9 mouse cellular contexts compared by ENCODE assay signal in genomic region chr10:128613154-128613440, GRCm38 (mm10). TPM values are rescaled to one million over a fixed set of nuclear protein-coding genes. Genes with fewer than 3 reads are reported as not detected.
DNase-seq lines count a peak whose midpoint lies in the region; ATAC-seq and TF ChIP-seq lines count a peak whose summit lies in the region.
"Had no signal": no experiment of that assay in that cellular context is flagged by ENCODE, and none has a peak within 500 bp of the region (broad histone marks: within the 10 kb centered on the region; RNA-seq: fewer than 3 reads in every experiment).

No protein-coding gene starts in this region.

- TF ChIP-seq EP300 in liver, embryonic 14.5 days (IDR thresholded peaks at IDR 0.05; ENCODE audit: low read depth): no peak

- no peak overlapping the region for H3K27ac ChIP-seq in heart, embryonic 15.5 days
- no peak overlapping the region for H3K27ac ChIP-seq in liver, embryonic 14.5 days
- H3K27ac ChIP-seq: macrophage had no signal

- TF ChIP-seq CTCF in liver, embryonic 14.5 days (IDR thresholded peaks at IDR 0.05; ENCODE audit: low read depth): no peak

- no peak for DNase-seq in heart, postnatal 25 days (ENCODE audit: low spot score)
- DNase-seq in CD4-positive helper T cell, adult 2 months (ENCODE audit: low read depth, low spot score): peak; percentile 67
- DNase-seq in liver, embryonic 14.5 days (ENCODE audit: low read depth in 3 of 3, low spot score in 3 of 3): no peak
- no peak for DNase-seq in right cerebral cortex, adult 2 months (ENCODE audit: low spot score in 2 of 2)
- no peak for DNase-seq in c-Kit-positive CD71-positive TER-119-positive erythroid progenitor cells, embryonic 14.5 days (ENCODE audit: low spot score)
- no peak for DNase-seq in left cerebral cortex, adult 18-20 months (ENCODE audit: low spot score in 2 of 2)

- H3K9me3 ChIP-seq in heart, embryonic 15.5 days (replicated peaks): no peaks in the 10 kb centered on the region
- no peaks in the 10 kb centered on the region for H3K9me3 ChIP-seq in liver, embryonic 14.5 days (ENCODE audit: control insufficient read depth, low read length)

- H3K9ac ChIP-seq in heart, embryonic 15.5 days: no peak overlapping the region
- no peak overlapping the region for H3K9ac ChIP-seq in liver, embryonic 14.5 days (replicated peaks)

- intact Hi-C loops in heart, postnatal 25 days (cut with DNase I): loop anchor here (2.0 kb wide), 1 partner anchor 60 kb away; no protein-coding TSS in a partner anchor

- ATAC-seq in heart, embryonic 15.5 days (replicated peaks; ENCODE audit: insufficient number of reproducible peaks, insufficient read depth, low FRiP score, low read depth): no peak
- peak; percentile 20; the same call in 1 of the 2 replicates for ATAC-seq in common myeloid progenitor, adult 5-6 weeks (replicated peaks; ENCODE audit: low read depth, poor library complexity, severe bottlenecking)
- ATAC-seq in liver, embryonic 14.5 days (ENCODE audit: insufficient read depth): peak; percentile 40

- H3K36me3 ChIP-seq in heart, embryonic 15.5 days: no peaks in the 10 kb centered on the region
- no peaks in the 10 kb centered on the region for H3K36me3 ChIP-seq in liver, embryonic 14.5 days (replicated peaks; ENCODE audit: control insufficient read depth, insufficient read depth, low read depth)

- H3K4me3 ChIP-seq in heart, embryonic 15.5 days: no peak overlapping the region
- H3K4me3 ChIP-seq in liver, embryonic 14.5 days (ENCODE audit: insufficient read depth in 1 of 2, low read depth in 2 of 2, low read length in 2 of 2): no peak overlapping the region

- H3K4me1 ChIP-seq in heart, embryonic 15.5 days (replicated peaks): peaks cover 3% of the 10 kb centered on the region; the same call in 1 of the 2 replicates
- peaks cover 0 to 3% of the 10 kb centered on the region in 2 experiments; a peak in 2 of 4 replicates for H3K4me1 ChIP-seq in liver, embryonic 14.5 days (replicated peaks; ENCODE audit: control insufficient read depth in 2 of 2, insufficient read depth in 2 of 2, low read length in 1 of 2)

- H3K4me2 ChIP-seq in heart, embryonic 15.5 days: 0 out of 2 replicates have a peak overlapping the region, but pooled peaks have one; percentile 16
- peak overlapping the region; percentile 34; the same call in 1 of the 2 replicates for H3K4me2 ChIP-seq in liver, embryonic 14.5 days (ENCODE audit: low read depth)

- WGBS in heart, embryonic 15.5 days: 34% methylated on average over 6 of the region's 6 CpGs
- WGBS in liver, embryonic 14.5 days (ENCODE audit: insufficient replicate concordance): 32% methylated on average over 6 of the region's 6 CpGs

- no peaks in the 10 kb centered on the region for H3K27me3 ChIP-seq in heart, embryonic 15.5 days
- H3K27me3 ChIP-seq in liver, embryonic 14.5 days (ENCODE audit: control insufficient read depth, insufficient read depth, low read length): no peaks in the 10 kb centered on the region; the same call in 1 of the 2 replicates

RNA-seq across cellular contexts. Expression of gene Rps26, which starts 13.4 kb away (rescaled TPM):
- polyA plus RNA-seq in heart, embryonic 15.5 days (2015; fragmentation: Nextera tagmentation; extraction: Ambion mirVana): 359 and 409 TPM in 2 replicates
- 100 to 1,000 TPM; 253 to 266 TPM for total RNA-seq in heart, postnatal 25 days (2021)
- 1,052 and 1,471 TPM in 2 replicates for total RNA-seq in common myeloid progenitor, adult 5-6 weeks (2017)
- 867 and 921 TPM in 2 replicates for polyA plus RNA-seq in liver, embryonic 14.5 days (2012; rRNA removed)
- 643 and 646 TPM in 2 replicates for polyA plus RNA-seq in liver, embryonic 14.5 days (2014; fragmentation: Nextera tagmentation; extraction: Ambion mirVana)
- 100 to 1,000 TPM; 232 to 257 TPM for total RNA-seq in left cerebral cortex, adult 18-20 months (2021)

RNA-seq across cellular contexts. Expression of gene Erbb3, which starts 23.6 kb away (rescaled TPM):
- 3.4 and 5.0 TPM in 2 replicates for polyA plus RNA-seq in heart, embryonic 15.5 days (2015; fragmentation: Nextera tagmentation; extraction: Ambion mirVana)
- total RNA-seq in heart, postnatal 25 days (2021): 1 to 10 TPM; 8.3 to 8.6 TPM
- 1.0 and 1.8 TPM in 2 replicates for total RNA-seq in common myeloid progenitor, adult 5-6 weeks (2017)
- 1.3 and 1.4 TPM in 2 replicates for polyA plus RNA-seq in liver, embryonic 14.5 days (2012; rRNA removed)
- polyA plus RNA-seq in liver, embryonic 14.5 days (2014; fragmentation: Nextera tagmentation; extraction: Ambion mirVana): 1.1 and 1.5 TPM in 2 replicates
- 1 to 10 TPM; 5.1 to 5.2 TPM for total RNA-seq in left cerebral cortex, adult 18-20 months (2021)

RNA-seq across cellular contexts. Expression of gene Ikzf4, which starts 32.7 kb away (rescaled TPM):
- 1.3 and 1.4 TPM in 2 replicates for polyA plus RNA-seq in heart, embryonic 15.5 days (2015; fragmentation: Nextera tagmentation; extraction: Ambion mirVana)
- total RNA-seq in heart, postnatal 25 days (2021): 1 to 10 TPM in 1 of 2 experiments, under 1 TPM in 1; 0.52 to 1.2 TPM
- not detected in 2 replicates for total RNA-seq in common myeloid progenitor, adult 5-6 weeks (2017)
- 0.13 and 0.18 TPM in 2 replicates for polyA plus RNA-seq in liver, embryonic 14.5 days (2012; rRNA removed)
- polyA plus RNA-seq in liver, embryonic 14.5 days (2014; fragmentation: Nextera tagmentation; extraction: Ambion mirVana): 0.05 TPM in 1 of 2 replicates, not detected in the other
- total RNA-seq in left cerebral cortex, adult 18-20 months (2021): 10 to 100 TPM; 12.8 to 17.6 TPM
- polyA plus RNA-seq: macrophage had no signal

RNA-seq across cellular contexts. Expression of gene Pa2g4, which starts 47.3 kb away (rescaled TPM):
- 101 and 132 TPM in 2 replicates for polyA plus RNA-seq in heart, embryonic 15.5 days (2015; fragmentation: Nextera tagmentation; extraction: Ambion mirVana)
- total RNA-seq in heart, postnatal 25 days (2021): 10 to 100 TPM; 45.8 to 48.6 TPM
- 385 and 532 TPM in 2 replicates for total RNA-seq in common myeloid progenitor, adult 5-6 weeks (2017)
- 57.6 and 113 TPM in 2 replicates for polyA plus RNA-seq in liver, embryonic 14.5 days (2012; rRNA removed)
- 163 and 172 TPM in 2 replicates for polyA plus RNA-seq in liver, embryonic 14.5 days (2014; fragmentation: Nextera tagmentation; extraction: Ambion mirVana)
- 10 to 100 TPM; 58.3 TPM for total RNA-seq in left cerebral cortex, adult 18-20 months (2021)

Comparison
In these comparisons a context has a peak if more than half of its experiments do, and no peak if none do; other contexts are left out.
1. RNA of gene Ikzf4, which starts 32.7 kb away (total RNA-seq): 12.8 to 17.6 TPM in left cerebral cortex, adult 18-20 months; 0.52 to 1.2 TPM in heart, postnatal 25 days and not detected in common myeloid progenitor, adult 5-6 weeks; every median in the first group is over 4 times any median in the second.